Comparison of ENCODE assay signal across 8 mouse cellular contexts in genomic region chrX:36597707-36598389, GRCm38 (mm10). TPM values are rescaled to one million over a fixed set of nuclear protein-coding genes. Genes with fewer than 3 reads are reported as not detected.
DNase-seq lines count a peak whose midpoint lies in the region; ATAC-seq lines count a peak whose summit lies in the region.

Pgrmc1 (plus strand) TSS chrX:36598206.

- H3K4me1 ChIP-seq in intestine, embryonic 16.5 days (ENCODE audit: control insufficient read depth, insufficient read depth, low read length), result peaks cover 3% of the 10 kb centered on the region; the same call in 1 of the 2 replicates

- intact Hi-C loops in left cerebral cortex, postnatal 25 days (cut with DNase I), result no loop called here

- H3K36me3 ChIP-seq in intestine, embryonic 16.5 days (ENCODE audit: control insufficient read depth, insufficient read depth, low read length), result no peaks in the 10 kb centered on the region

- H3K4me2 ChIP-seq in intestine, embryonic 16.5 days (ENCODE audit: low read depth, low read length), result peak within 1 kb of the TSS; percentile 56

- H3K27me3 ChIP-seq in intestine, embryonic 16.5 days (replicated peaks; ENCODE audit: control insufficient read depth, insufficient read depth, low read length), result no peaks in the 10 kb centered on the region

- H3K4me3 ChIP-seq in intestine, embryonic 16.5 days (ENCODE audit: low read length), result peak within 1 kb of the TSS; percentile 70

- peak; percentile 91 for DNase-seq in adrenal gland, postnatal 10 days
- DNase-seq in embryo, embryonic 9.5 days (ENCODE audit: extremely low spot score), result peak; percentile 81
- peak; percentile 65 to 78 for DNase-seq in gastrocnemius, postnatal 4 days (ENCODE audit: low spot score in 2 of 2)
- peak; percentile 74 to 77 for DNase-seq in left cerebral cortex, postnatal 25 days (ENCODE audit: low spot score in 2 of 2)
- peak; percentile 83 for DNase-seq in mesoderm, embryonic 11.5 days (ENCODE audit: low read depth, low spot score)
- DNase-seq in right cerebral cortex, postnatal 25 days, result peak; percentile 78
- peak; percentile 67 to 85 for DNase-seq in urinary bladder, postnatal 36 days (ENCODE audit: low spot score in 2 of 2)

- H3K9ac ChIP-seq in intestine, embryonic 16.5 days (ENCODE audit: low read depth, low read length), result peak within 1 kb of the TSS; percentile 82

- no peaks in the 10 kb centered on the region for H3K9me3 ChIP-seq in intestine, embryonic 16.5 days (ENCODE audit: control insufficient read depth, low read length)

- ATAC-seq in intestine, embryonic 16.5 days, result peak; percentile 96

- WGBS in intestine, embryonic 16.5 days, result 19% methylated on average over 34 of the region's 45 CpGs

- peak within 1 kb of the TSS; percentile 54 for H3K27ac ChIP-seq in intestine, embryonic 16.5 days (ENCODE audit: low read length)

RNA-seq across cellular contexts. Expression of gene Pgrmc1, which starts in this region (rescaled TPM):
- 100 to 1,000 TPM; 225 to 276 TPM for total RNA-seq in adrenal gland, postnatal 10 days (2021)
- total RNA-seq in gastrocnemius, postnatal 4 days (2021), result 10 to 100 TPM; 48.1 to 50.1 TPM
- 210 and 219 TPM in 2 replicates for polyA plus RNA-seq in intestine, embryonic 16.5 days (2015; fragmentation: Nextera tagmentation; extraction: Ambion mirVana)
- total RNA-seq in left cerebral cortex, postnatal 25 days (2021), result 100 to 1,000 TPM; 307 to 330 TPM

Comparison
In these comparisons a context has a peak if more than half of its experiments do, and no peak if none do; other contexts are left out.
1. Peak in every context shown above with its lines: DNase-seq, ATAC-seq, H3K4me3 ChIP-seq and H3K27ac ChIP-seq.
2. RNA of gene Pgrmc1 (total RNA-seq): 307 to 330 TPM in left cerebral cortex, postnatal 25 days and 225 to 276 TPM in adrenal gland, postnatal 10 days; 48.1 to 50.1 TPM in gastrocnemius, postnatal 4 days; every median in the first group is over 4 times any median in the second.